In the genomic region with DNA sequence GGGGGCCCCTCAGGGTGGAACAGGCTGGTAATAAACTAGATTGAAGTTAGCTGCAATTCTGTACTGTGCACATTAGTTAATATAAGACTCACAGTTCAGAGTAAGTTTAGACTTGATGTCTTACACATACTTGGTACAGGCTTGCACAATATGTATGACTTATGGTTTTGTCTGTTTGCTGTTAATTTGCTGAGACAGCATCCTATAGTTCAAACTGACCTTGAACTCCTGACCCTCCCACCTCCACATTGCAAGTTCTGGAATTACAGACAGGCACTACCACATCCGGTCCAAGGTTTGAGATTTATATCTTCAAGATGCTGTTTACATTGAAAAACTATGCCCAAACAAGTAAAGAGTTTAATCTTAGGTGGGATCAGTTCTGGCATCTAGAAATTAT, we compare ENCODE assay signal across 19 mouse cellular contexts.
"Had no signal": no experiment of that assay in that cellular context is flagged by ENCODE, and none has a peak within 500 bp of the region (broad histone marks: within the 10 kb centered on the region; RNA-seq: fewer than 3 reads in every experiment).

No protein-coding gene starts in this region.

- H3K36me3 ChIP-seq: limb, embryonic 12.5 days; liver, embryonic 13.5 days; lung, embryonic 15.5 days; midbrain, embryonic 15.5 days; neural tube, embryonic 13.5 days had no signal

- H3K4me2 ChIP-seq: limb, embryonic 12.5 days; liver, embryonic 13.5 days; lung, embryonic 15.5 days; midbrain, embryonic 11.5 days; midbrain, embryonic 15.5 days; neural tube, embryonic 13.5 days had no signal

- ATAC-seq: liver, postnatal 0 days; midbrain, embryonic 15.5 days had no signal

- H3K9me3 ChIP-seq: limb, embryonic 12.5 days; liver, embryonic 13.5 days; lung, embryonic 15.5 days; megakaryocyte, embryonic 14.5 days; midbrain, embryonic 15.5 days; neural tube, embryonic 13.5 days had no signal

- H3K4me1 ChIP-seq: lung, embryonic 15.5 days; neural tube, embryonic 13.5 days had no signal

- H3K9ac ChIP-seq: limb, embryonic 12.5 days; liver, embryonic 13.5 days; liver, postnatal 0 days; lung, embryonic 15.5 days; midbrain, embryonic 15.5 days; neural tube, embryonic 13.5 days had no signal

- DNase-seq: kidney, postnatal 4 days; liver; liver, embryonic 13.5 days; liver, postnatal 0 days; lung, postnatal 14 days; retina, postnatal 1 day; right cerebral cortex, postnatal 4 days; spleen, adult 18-20 months; thymus, adult 18-20 months; thymus, postnatal 14 days had no signal

- H3K27ac ChIP-seq: kidney, postnatal 0 days; layer of hippocampus, adult 2 months; limb, embryonic 12.5 days; liver, embryonic 13.5 days; lung, embryonic 15.5 days; macrophage; midbrain, embryonic 15.5 days; neural tube, embryonic 13.5 days had no signal

- H3K27me3 ChIP-seq: limb, embryonic 12.5 days; liver, embryonic 13.5 days; lung, embryonic 15.5 days; megakaryocyte, embryonic 14.5 days; midbrain, embryonic 15.5 days; neural tube, embryonic 13.5 days had no signal

- H3K4me3 ChIP-seq: layer of hippocampus, adult 2 months; limb, embryonic 12.5 days; liver, embryonic 13.5 days; lung, embryonic 15.5 days; megakaryocyte, embryonic 14.5 days; midbrain, embryonic 15.5 days; neural tube, embryonic 13.5 days had no signal
